Mouse (Mus musculus) C2C12 (cell line): Measurements from ENCODE around the gene Hephl1.

Source experiments
- CTCF ChIP-seq: IDR thresholded peaks from one replicate; pipeline ENCODE4 v1.5.1; 2011; ENCODE audit not compliant: control insufficient read depth, insufficient read depth, insufficient read length
- FOSL1 ChIP-seq: IDR thresholded peaks from one replicate; pipeline ENCODE4 v1.8.0; 2011; ENCODE audit warnings: mild to moderate bottlenecking, low read length; ENCODE audit not compliant: poor library complexity, insufficient read depth, severe bottlenecking
- MAX ChIP-seq: IDR thresholded peaks from one replicate; pipeline ENCODE4 v1.6.1; 2011; ENCODE audit warnings: mild to moderate bottlenecking, control low read depth
- USF1 ChIP-seq: IDR thresholded peaks from one replicate; pipeline ENCODE4 v1.6.1; 2011; ENCODE audit warnings: low read depth, mild to moderate bottlenecking, control low read depth, moderate library complexity

GRCm38 (mm10) chr9:15007566-15007965, 104.3 kb downstream of the Hephl1 start:
- TF ChIP-seq CTCF: no peak
- no peak for TF ChIP-seq USF1
- TF ChIP-seq MAX: no peak
- TF ChIP-seq FOSL1: no peak
